Mouse (Mus musculus) MEL (cell line): ENCODE measurements around the gene Ppip5k2.

Experiments
- CHD1 ChIP-seq: IDR thresholded peaks from 2 replicates; pipeline ENCODE4 v1.6.1; 2012; ENCODE audit warnings: low read depth, mild to moderate bottlenecking, inconsistent platforms, low read length, improper control_type of control experiment
- CHD2 ChIP-seq: IDR thresholded peaks from 2 replicates; pipeline ENCODE4 v1.6.1; 2011; ENCODE audit warnings: low read length, improper control_type of control experiment
- CTCF ChIP-seq, 3 experiments: IDR thresholded peaks in 2 of 3; conservative IDR thresholded peaks in 1 of 3; 2 replicates each; pipeline ENCODE4 v1.5.1; 2011 to 2012; ENCODE audit warnings: low read length in 3 of 3, low read depth in 2 of 3, mild to moderate bottlenecking in 2 of 3, improper control_type of control experiment in 1 of 3, inconsistent platforms in 1 of 3, mixed read lengths in 1 of 3, moderate library complexity in 1 of 3; ENCODE audit not compliant: control insufficient read depth in 1 of 3, insufficient read depth in 1 of 3, poor library complexity in 1 of 3, severe bottlenecking in 1 of 3
- ELF1 ChIP-seq: IDR thresholded peaks from 2 replicates; pipeline ENCODE4 v1.6.1; 2014; ENCODE audit warnings: low read depth, mild to moderate bottlenecking, inconsistent platforms, low read length, improper control_type of control experiment, moderate library complexity
- ETS1 ChIP-seq: IDR thresholded peaks from 2 replicates; pipeline ENCODE4 v1.6.1; 2012; ENCODE audit warnings: low read depth, mild to moderate bottlenecking, inconsistent platforms, low read length, improper control_type of control experiment, moderate library complexity
- HCFC1 ChIP-seq: IDR thresholded peaks from 2 replicates; pipeline ENCODE4 v1.6.1; 2012; ENCODE audit warnings: low read depth, mild to moderate bottlenecking, inconsistent platforms, low read length, improper control_type of control experiment, moderate library complexity
- MAFK ChIP-seq: IDR thresholded peaks from 2 replicates; pipeline ENCODE4 v1.6.1; 2011; ENCODE audit warnings: low read depth, mild to moderate bottlenecking, low read length, improper control_type of control experiment, borderline replicate concordance
- MEF2A ChIP-seq: IDR thresholded peaks from 2 replicates; pipeline ENCODE4 v1.6.1; 2014; ENCODE audit warnings: low read depth, mild to moderate bottlenecking, inconsistent platforms, low read length, improper control_type of control experiment; ENCODE audit not compliant: poor library complexity, insufficient replicate concordance, severe bottlenecking; ENCODE audit errors: extremely low read depth
- NELFE ChIP-seq: IDR thresholded peaks from 2 replicates; pipeline ENCODE4 v1.6.1; 2011; ENCODE audit warnings: low read depth, low read length, improper control_type of control experiment
- POLR2A ChIP-seq, 2 experiments: IDR thresholded peaks; 2 replicates each; pipeline ENCODE4 v1.6.1; 2011 to 2012; ENCODE audit warnings: low read length in 2 of 2, mild to moderate bottlenecking in 2 of 2, control low read depth in 1 of 2, improper control_type of control experiment in 1 of 2, low read depth in 1 of 2, moderate library complexity in 1 of 2; ENCODE audit not compliant: control insufficient read depth in 1 of 2, insufficient read depth in 1 of 2, poor library complexity in 1 of 2
- RAD21 ChIP-seq: IDR thresholded peaks from 2 replicates; pipeline ENCODE4 v1.6.1; 2011; ENCODE audit warnings: mild to moderate bottlenecking, low read depth, low read length, improper control_type of control experiment
- SIN3A ChIP-seq: IDR thresholded peaks from 2 replicates; pipeline ENCODE4 v1.6.1; 2012; ENCODE audit warnings: low read length, improper control_type of control experiment, inconsistent platforms
- TCF12 ChIP-seq: IDR thresholded peaks from 2 replicates; pipeline ENCODE4 v1.6.1; 2014; ENCODE audit warnings: low read depth, mild to moderate bottlenecking, inconsistent platforms, low read length, improper control_type of control experiment, moderate library complexity
- UBTF ChIP-seq: IDR thresholded peaks from 2 replicates; pipeline ENCODE4 v1.6.1; 2012; ENCODE audit warnings: low read depth, mild to moderate bottlenecking, inconsistent platforms, low read length, improper control_type of control experiment, moderate library complexity, borderline replicate concordance; ENCODE audit not compliant: insufficient read depth

- TF ChIP-seq NELFE (no peak), MAFK (no peak), RAD21 (no peak), ELF1 (no peak), CHD2 (no peak), CTCF (IDR thresholded peaks at IDR 0.05 in 2 of 3, conservative IDR thresholded peaks at IDR 0.05 in 1 of 3; ENCODE audit: control insufficient read depth in 1 of 3, insufficient read depth in 1 of 3, low read depth in 2 of 3, low read length in 3 of 3, poor library complexity in 1 of 3, severe bottlenecking in 1 of 3) (no peak), HCFC1 (no peak), CHD1 (no peak), POLR2A (IDR thresholded peaks at IDR 0.05; ENCODE audit: control insufficient read depth in 1 of 2, insufficient read depth in 1 of 2, low read depth in 1 of 2, low read length in 2 of 2, poor library complexity in 1 of 2) (no peak), SIN3A (no peak), ETS1 (no peak), UBTF (no peak), TCF12 (no peak), MEF2A (no peak)
Observed at GRCm38 (mm10) chr1:97804520-97804919, 34.3 kb upstream of the Ppip5k2 start.
